Mouse (Mus musculus): Measurements from ENCODE around the gene 5031439G07Rik.

- TF ChIP-seq CTCF (IDR thresholded peaks at IDR 0.05; ENCODE audit: low read depth) (no peak), EP300 (IDR thresholded peaks at IDR 0.05; ENCODE audit: low read depth) (no peak)
Measured at GRCm38 (mm10) chr15:84987020-84987815, 1.1 kb downstream of the 5031439G07Rik start.

Measured in heart, postnatal 0 days (tissue).